Mouse (Mus musculus) embryonic fibroblast, embryonic 13.5 days (primary cell): ENCODE results near the gene Ppp1r18.

Experiments
- CTCF ChIP-seq: IDR thresholded peaks from 2 replicates; pipeline ENCODE4 v1.5.1; 2011; ENCODE audit warnings: mild to moderate bottlenecking, control low read depth, low read length, moderate library complexity, borderline replicate concordance; ENCODE audit not compliant: insufficient read depth
- POLR2A ChIP-seq: IDR thresholded peaks from 2 replicates; pipeline ENCODE4 v1.6.1; 2011; ENCODE audit warnings: low read depth, mild to moderate bottlenecking, control low read depth, low read length, moderate library complexity

- peak; percentile 78 for TF ChIP-seq POLR2A
- TF ChIP-seq CTCF: no peak
Measured at GRCm38 (mm10) chr17:35822964-35823937, 42.1 kb upstream of the Ppp1r18 start, which contains the start of gene Flot1.
